Mouse (Mus musculus) kidney, adult 2 months (tissue): ENCODE measurements at regions not wholly inside any gene's neighbourhood (a gene's known extent, or its start where the extent isn't known, plus 50 kb on each side); places are given as distances from the start of the nearest gene placed in this dataset.

Experiments used
- DNase-seq: peaks from one replicate; pipeline ENCODE4 v3.0.0; 2021
- H3K27ac ChIP-seq: fragments of 200-500 bp; 2 replicates; pipeline ENCODE4 v1.5.1; 2012; ENCODE audit warnings: low read depth, low read length, control low read depth, inconsistent platforms; ENCODE audit not compliant: insufficient read depth
- H3K27me3 ChIP-seq: fragments of 200-500 bp; replicated peaks from 2 replicates; pipeline ENCODE4 v1.6.1; 2012; ENCODE audit warnings: mild to moderate bottlenecking, moderate library complexity, low read length, inconsistent platforms; ENCODE audit not compliant: control insufficient read depth, insufficient read depth
- H3K36me3 ChIP-seq: fragments of 200-500 bp; 2 replicates; pipeline ENCODE4 v1.6.1; 2012; ENCODE audit warnings: mild to moderate bottlenecking, moderate library complexity, low read length, inconsistent platforms; ENCODE audit not compliant: control insufficient read depth, insufficient read depth
- H3K4me1 ChIP-seq: fragments of 200-500 bp; 2 replicates; pipeline ENCODE4 v1.6.1; 2011; ENCODE audit warnings: low read length; ENCODE audit not compliant: control insufficient read depth, insufficient read depth
- H3K4me3 ChIP-seq: fragments of 200-500 bp; 2 replicates; pipeline ENCODE4 v1.5.1; 2011; ENCODE audit warnings: mild to moderate bottlenecking, low read depth, low read length, control low read depth; ENCODE audit not compliant: insufficient read depth
- CTCF ChIP-seq: fragments of 200-500 bp; conservative IDR thresholded peaks from 2 replicates; pipeline ENCODE4 v1.5.1; 2011; ENCODE audit warnings: low read depth, mild to moderate bottlenecking, control low read depth, low read length, moderate library complexity, mixed read lengths; ENCODE audit not compliant: insufficient read depth, insufficient read length
- POLR2A ChIP-seq: fragments of 200-500 bp; IDR thresholded peaks from one replicate; pipeline ENCODE4 v1.6.1; 2011; ENCODE audit warnings: low read depth, low read length, control low read depth
- WGBS: fragments of 180-500 bp; shearing (Covaris S2); methylation state at CpG from one replicate; pipeline ENCODE4 v1.1.7; 2018; 5-methylcytosine and 5-hydroxymethylcytosine counted together

- no peak overlapping the region for H3K4me3 ChIP-seq
Observed at GRCm38 (mm10) chr10:46345315-46345714, 767.7 kb downstream of the Hace1 start.

GRCm38 (mm10) chr10:46349613-46350012 lies 772.0 kb downstream of the Hace1 start:
- 60% methylated on average over 4 of the region's 4 CpGs for WGBS
- no peak for TF ChIP-seq CTCF
- TF ChIP-seq POLR2A = no peak
- H3K36me3 ChIP-seq = no peaks in the 10 kb centered on the region
- no peak overlapping the region for H3K27ac ChIP-seq
- H3K4me3 ChIP-seq = no peak overlapping the region
- H3K27me3 ChIP-seq = no peaks in the 10 kb centered on the region
- no peaks in the 10 kb centered on the region for H3K4me1 ChIP-seq
- DNase-seq = no peak

More at GRCm38 (mm10) chr10:46345315-46345714, 767.7 kb downstream of the Hace1 start:
- no peaks in the 10 kb centered on the region for H3K27me3 ChIP-seq
- no peak for DNase-seq
- no peak overlapping the region for H3K27ac ChIP-seq
- H3K36me3 ChIP-seq = no peaks in the 10 kb centered on the region
- no peaks in the 10 kb centered on the region for H3K4me1 ChIP-seq
- TF ChIP-seq CTCF = no peak
- TF ChIP-seq POLR2A = no peak
- 72% methylated on average over 4 of the region's 4 CpGs for WGBS

- Histone ChIP-seq H3K4me1 (no peaks in the 10 kb centered on the region), H3K27me3 (no peaks in the 10 kb centered on the region), H3K36me3 (no peaks in the 10 kb centered on the region), H3K4me3 (no peak overlapping the region), H3K27ac (no peak overlapping the region)
- no peak for DNase-seq
- WGBS = 33% methylated on average over 2 of the region's 2 CpGs
- no peak for TF ChIP-seq CTCF
- TF ChIP-seq POLR2A = no peak
Observed at GRCm38 (mm10) chr10:46350196-46350595, 772.6 kb downstream of the Hace1 start.

GRCm38 (mm10) chr10:46356775-46357174 lies 779.1 kb downstream of the Hace1 start:
- Histone ChIP-seq H3K27ac (no peak overlapping the region), H3K4me3 (no peak overlapping the region), H3K36me3 (no peaks in the 10 kb centered on the region), H3K4me1 (no peaks in the 10 kb centered on the region), H3K27me3 (no peaks in the 10 kb centered on the region)
- 45% methylated on average over 1 of the region's 1 CpGs for WGBS
- no peak for DNase-seq
- TF ChIP-seq POLR2A (no peak), CTCF (no peak)

GRCm38 (mm10) chr10:46373715-46374475 lies 796.3 kb downstream of the Hace1 start:
- Histone ChIP-seq H3K27me3 (no peaks in the 10 kb centered on the region; the same call in 1 of the 2 replicates), H3K4me3 (no peak overlapping the region), H3K36me3 (no peaks in the 10 kb centered on the region), H3K27ac (no peak overlapping the region), H3K4me1 (no peaks in the 10 kb centered on the region)
- no peak for DNase-seq
- TF ChIP-seq CTCF (no peak), POLR2A (no peak)
- 80% methylated on average over 7 of the region's 7 CpGs for WGBS

GRCm38 (mm10) chr10:46374646-46375045 lies 797.0 kb downstream of the Hace1 start:
- 84% methylated on average over 3 of the region's 3 CpGs for WGBS
- no peak for DNase-seq
- Histone ChIP-seq H3K4me3 (no peak overlapping the region), H3K36me3 (no peaks in the 10 kb centered on the region), H3K4me1 (no peaks in the 10 kb centered on the region), H3K27me3 (no peaks in the 10 kb centered on the region; the same call in 1 of the 2 replicates), H3K27ac (no peak overlapping the region)
- no peak for TF ChIP-seq CTCF
- TF ChIP-seq POLR2A = no peak

- TF ChIP-seq CTCF = no peak
- TF ChIP-seq POLR2A = no peak
- Histone ChIP-seq H3K4me3 (no peak overlapping the region), H3K27ac (no peak overlapping the region), H3K4me1 (no peaks in the 10 kb centered on the region), H3K36me3 (no peaks in the 10 kb centered on the region), H3K27me3 (no peaks in the 10 kb centered on the region)
- 73% methylated on average over 4 of the region's 4 CpGs for WGBS
- no peak for DNase-seq
Observed at GRCm38 (mm10) chr10:46397089-46397488, 819.5 kb downstream of the Hace1 start.

- TF ChIP-seq CTCF = no peak
- no peak for TF ChIP-seq POLR2A
- Histone ChIP-seq H3K27ac (no peak overlapping the region), H3K36me3 (no peaks in the 10 kb centered on the region), H3K27me3 (no peaks in the 10 kb centered on the region), H3K4me3 (no peak overlapping the region), H3K4me1 (no peaks in the 10 kb centered on the region)
- 61% methylated on average over 2 of the region's 2 CpGs for WGBS
- DNase-seq = no peak
Observed at GRCm38 (mm10) chr10:46403883-46404282, 826.3 kb downstream of the Hace1 start.
